Mouse (Mus musculus): ENCODE measurements at regions not wholly inside any gene's neighbourhood (a gene's known extent, or its start where the extent isn't known, plus 50 kb on each side); places are given as distances from the start of the nearest gene placed in this dataset.

DNA sequence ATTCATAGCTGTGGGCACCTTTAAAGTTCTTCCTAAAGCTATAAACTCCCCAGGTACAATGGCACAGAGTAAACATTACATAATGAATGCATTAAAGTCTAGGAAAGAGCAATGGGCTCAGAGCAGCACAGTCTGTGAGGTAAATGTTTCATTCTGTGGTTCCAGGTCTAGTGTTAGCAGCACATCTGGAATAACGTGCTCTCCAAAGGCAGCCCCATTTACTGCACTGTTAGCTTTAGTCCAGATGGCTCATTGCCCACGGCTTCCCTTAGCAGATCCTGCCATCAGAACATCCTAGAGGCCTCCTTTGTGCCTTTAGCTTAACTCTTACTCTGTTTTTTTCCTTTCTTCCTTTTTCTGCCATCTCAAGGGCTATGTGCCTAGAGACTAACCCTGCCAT lies 87.7 kb upstream of the Tspan7 start:
- no peak for DNase-seq (ENCODE audit: low read depth, low spot score)

DNA sequence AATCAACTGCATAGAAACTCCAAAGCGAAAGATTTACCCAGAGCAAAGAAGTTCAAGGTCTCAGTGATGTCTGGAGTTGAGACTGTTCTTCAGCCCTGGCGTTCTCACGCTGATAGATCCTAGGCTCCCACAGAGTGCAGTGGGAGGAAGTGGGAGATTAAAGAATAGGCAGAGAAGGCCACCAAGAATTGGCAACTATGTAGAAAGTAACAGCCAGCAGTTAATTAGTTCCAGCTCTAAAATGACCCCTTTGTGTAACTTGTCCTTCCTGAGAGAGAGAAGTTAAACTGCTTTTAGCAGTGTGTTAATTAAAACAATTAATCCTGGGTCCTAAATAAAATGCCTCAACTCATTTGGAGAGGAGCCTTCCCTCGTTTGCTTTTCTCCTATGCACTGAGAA lies 73.7 kb upstream of the Tspan7 start:
- DNase-seq (ENCODE audit: low read depth, low spot score): no peak

DNA sequence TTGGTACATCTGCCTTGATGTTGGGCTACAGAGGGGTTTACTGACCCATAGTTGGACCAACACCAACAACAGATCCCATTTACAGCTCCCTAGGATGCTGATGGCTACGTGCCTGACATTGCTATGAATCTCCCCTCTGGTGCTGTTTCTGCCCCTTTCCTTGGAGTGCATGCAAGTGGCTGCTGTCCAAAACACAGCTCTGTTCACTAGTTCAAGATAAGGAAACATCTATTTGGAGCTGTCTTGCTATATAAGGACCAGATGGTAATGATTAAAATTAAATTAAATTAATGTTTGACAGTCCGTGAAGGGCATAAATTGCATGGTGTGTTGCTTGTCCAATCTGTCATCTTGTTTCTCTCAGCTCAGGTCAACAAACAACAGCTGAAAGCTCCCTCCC lies 62.5 kb upstream of the Tspan7 start:
- DNase-seq (ENCODE audit: low read depth, low spot score): peak; percentile 34

Data from brain, adult 2 months (tissue).